Mouse (Mus musculus) common myeloid progenitor, adult 5-6 weeks (primary cell): ENCODE measurements around the gene Mtus2. TPM values are rescaled to one million over a fixed set of nuclear protein-coding genes. Genes with fewer than 3 reads are reported as not detected.
"Not testable (repeated sequence)": the region's sequence is repeated elsewhere in the genome, so short reads cannot be mapped to it uniquely, and the experiment has no call there.

Experiments used
- ATAC-seq: replicated peaks from 2 replicates; pipeline ENCODE4 v1.8.0; 2016; ENCODE audit warnings: low read depth, mild to moderate bottlenecking, moderate TSS enrichment, inconsistent platforms; ENCODE audit not compliant: poor library complexity, severe bottlenecking
- total RNA-seq: library from RNA; stranded (forward); fragments of 200-1000, 187-1606 nt; gene quantifications from 2 replicates; pipeline ENCODE4 v1.2.3, GENCODE M21; 2017

The Mtus2 gene
- total RNA-seq, 1 experiment from 2014 or later: 4.3 TPM

DNA sequence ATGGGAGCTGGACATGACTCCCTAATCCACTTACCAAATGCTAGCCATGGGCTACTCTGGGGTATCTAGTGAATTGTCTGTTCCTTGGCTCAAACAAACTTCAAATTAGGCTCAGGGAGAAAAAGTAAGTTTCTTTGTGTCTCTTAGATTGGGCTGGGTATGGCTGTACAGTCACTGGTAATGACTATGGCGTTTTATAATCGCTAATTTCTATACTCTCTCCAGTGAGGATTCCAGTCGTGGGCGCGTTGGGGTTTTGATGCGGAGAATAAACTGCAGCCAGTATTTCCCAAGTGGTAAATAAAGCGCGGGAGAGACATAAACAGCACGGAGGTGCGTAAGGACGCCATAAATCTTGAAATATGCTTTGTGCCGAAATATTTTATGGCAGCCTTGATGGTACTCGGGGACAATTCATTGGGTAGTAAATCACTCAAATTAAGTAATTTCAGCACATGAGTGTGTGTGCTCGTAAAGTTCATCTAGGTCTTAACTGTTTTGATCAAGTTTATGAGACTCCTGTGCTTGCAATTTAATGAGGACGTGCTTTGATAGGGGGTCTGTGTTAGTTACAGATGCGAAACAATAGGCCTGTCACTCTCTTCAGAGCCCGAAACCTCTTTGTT, 203.5 kb downstream of the Mtus2 start:
- no peak for ATAC-seq

DNA sequence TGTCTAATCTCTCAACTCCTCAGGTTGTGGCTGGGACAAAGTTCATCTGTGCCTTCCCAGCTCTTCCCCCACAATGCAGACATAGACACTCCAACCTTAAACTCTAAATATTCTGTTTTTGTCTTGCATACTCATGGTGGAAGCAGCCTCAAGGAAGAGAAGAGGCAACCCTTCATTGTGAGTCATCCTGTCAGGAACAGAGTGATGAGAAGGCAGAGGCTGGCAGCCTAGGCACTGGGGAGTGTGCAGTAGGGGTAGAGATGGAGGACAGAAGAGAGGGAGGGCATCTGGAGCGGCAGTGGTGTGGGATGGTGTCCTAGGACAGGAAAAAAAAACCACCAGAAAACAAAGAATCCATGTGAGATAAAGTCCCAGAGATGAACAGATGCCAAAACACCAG, 208.0 kb downstream of the Mtus2 start:
- ATAC-seq: no peak

DNA sequence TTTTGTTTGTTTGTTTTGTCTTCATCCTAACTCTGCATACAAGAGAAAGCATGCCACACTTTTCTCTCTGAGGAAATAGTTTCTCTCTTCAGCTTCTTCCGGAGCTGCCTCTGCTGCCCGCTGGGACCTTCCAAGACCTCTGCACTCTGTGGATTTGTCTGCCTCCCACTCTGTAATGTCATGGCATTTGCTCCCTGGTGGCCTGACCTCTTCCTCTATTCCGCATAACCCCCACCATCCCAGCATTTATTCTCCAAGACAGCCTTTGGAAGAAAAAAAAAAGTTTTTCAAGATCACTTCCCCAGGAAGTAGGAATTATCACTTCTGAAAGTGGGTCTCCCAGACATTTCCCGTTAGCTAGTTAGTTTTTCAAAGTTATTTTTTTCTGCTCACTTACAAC, 218.0 kb downstream of the Mtus2 start:
- ATAC-seq: no peak

DNA sequence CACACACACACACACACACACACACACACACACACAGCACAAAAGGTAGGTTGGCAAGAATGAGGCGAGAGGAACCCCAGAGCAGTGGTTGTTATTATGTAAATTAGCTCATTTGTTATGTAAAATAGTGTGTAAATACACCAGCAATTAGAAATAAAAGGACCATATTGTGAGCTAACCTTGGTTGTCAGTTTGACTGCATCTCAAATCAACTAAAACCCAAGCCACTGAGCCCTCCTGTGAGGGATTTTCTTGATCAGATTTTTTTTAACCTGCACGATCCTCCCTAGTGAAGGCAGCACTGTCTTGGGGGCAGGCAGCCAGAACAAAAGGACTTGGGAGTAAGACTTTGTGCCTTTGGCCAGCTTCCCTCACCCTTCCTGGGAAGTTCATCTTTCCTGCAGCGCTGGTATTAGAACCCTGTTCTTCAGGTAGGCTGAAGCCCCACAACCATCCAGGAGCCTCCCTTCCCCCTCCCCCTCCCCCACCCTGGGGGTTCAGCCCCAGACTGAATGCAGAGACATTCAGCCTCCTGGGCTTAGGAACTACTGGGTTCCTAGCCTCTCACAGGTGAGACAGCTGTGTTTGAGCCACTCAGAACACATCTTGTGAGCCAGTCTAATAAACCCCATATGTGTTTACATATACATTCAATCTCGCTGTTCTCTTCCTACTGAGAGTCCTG, 218.8 kb downstream of the Mtus2 start:
- ATAC-seq: no peak

DNA sequence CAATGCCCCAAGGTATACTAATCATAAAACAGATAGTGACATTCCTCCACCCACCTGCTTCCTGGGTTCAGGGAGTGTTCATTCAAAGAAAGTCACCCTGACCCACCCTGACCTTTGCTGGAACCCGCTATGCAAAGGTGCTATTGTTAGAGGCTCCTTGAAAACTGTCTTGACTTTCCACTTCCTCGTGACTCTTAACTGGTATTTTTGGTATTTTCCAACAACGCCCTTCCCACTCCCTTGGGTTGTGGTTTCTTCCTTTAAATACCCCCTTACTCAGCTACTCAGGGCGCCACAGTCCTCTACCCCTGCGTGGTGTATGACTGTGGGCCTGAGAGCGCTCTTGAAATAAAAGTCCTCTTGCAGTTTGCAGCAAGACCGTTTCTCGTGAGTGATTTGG, 219.4 kb downstream of the Mtus2 start:
- ATAC-seq: not testable (repeated sequence)

DNA sequence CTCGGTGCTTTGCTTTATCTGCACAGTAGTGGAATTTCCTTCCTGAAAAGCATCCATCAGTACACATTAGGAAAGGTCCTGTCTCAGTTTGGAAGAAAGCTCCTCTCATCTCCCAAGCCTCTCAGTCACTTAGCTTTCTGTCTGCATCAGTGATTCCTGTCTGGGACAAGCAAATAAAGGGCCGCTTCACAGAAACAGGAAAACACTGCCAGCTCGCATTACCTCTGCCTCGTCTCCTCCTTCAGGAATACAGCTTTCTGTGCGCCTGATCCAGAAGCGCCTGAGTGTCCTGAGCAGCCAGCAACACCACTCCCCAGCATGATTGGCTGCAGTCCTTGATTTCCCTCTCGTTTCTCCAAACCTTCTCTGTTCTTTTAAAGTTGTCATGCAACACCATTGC, 222.1 kb downstream of the Mtus2 start:
- ATAC-seq: no peak

DNA sequence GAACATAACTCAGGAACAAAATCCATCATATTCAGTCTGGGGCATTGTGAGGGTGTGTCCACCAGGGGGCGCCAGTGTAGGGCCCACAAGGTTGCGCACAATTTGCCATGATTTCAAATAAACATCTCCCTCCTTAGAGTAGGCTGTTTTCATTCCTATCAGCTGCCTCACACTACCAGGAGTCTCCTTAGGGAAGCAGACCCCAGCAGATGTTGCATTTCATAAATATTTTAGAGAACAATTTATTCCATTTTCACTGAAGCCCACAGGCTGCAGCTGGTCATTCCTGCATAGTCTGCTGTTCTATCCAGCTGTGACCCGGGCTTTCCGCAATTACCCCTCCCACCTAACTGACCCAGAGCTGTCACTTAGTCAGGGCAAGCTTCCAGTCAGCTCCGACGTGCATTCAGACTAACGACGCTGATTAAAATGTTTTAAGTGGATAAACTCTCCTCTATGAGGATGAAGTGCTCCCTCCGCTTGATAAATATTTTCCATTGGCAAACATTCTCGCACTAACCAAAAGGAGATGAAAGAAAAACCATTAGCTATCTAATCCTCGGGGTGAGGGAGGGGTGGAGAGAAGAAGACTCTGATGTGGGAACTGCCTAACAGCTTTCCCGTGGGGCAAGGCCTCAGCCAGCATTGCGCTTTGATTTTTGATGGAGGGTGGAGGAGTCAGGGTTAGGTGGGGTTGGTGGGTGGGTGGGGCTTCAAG, 223.6 kb downstream of the Mtus2 start:
- ATAC-seq: 0 out of 2 replicates have a peak, but pooled peaks have one; percentile 56

DNA sequence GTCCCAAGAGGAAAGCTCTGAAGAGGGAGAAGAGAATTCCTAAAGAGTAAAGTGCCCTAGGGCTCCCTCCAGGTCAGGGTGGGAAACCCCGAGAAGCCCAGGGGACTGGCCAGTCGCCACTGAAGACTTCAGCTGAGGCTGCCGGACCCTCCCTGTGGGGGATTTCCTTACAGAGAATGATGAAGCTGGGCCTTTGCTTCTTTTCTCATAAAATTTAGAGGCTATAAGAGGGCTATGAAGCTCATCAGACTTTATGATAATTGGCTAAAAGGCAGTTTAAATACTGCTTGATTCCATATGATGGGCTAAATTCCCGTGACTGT, 224.1 kb downstream of the Mtus2 start:
- no peak for ATAC-seq

DNA sequence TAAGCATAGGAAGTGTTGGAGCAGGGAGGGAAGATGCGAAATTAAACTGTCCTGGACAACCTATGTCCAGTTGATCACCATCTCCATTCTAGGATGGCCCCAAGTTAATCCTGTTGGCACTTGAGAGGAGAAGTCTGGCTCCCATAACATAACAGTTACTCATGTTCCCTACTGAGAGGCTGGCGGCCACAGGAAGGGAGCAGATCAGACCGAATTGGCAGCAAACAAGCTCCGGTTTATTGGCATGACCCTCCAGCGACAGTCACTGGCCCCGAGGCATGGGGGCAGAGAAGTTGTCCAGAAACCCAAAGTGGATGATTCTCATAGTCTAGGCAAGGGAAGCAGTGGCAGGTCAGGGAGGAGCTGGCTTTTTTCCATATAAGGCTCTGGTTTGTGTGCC, 224.8 kb downstream of the Mtus2 start:
- no peak for ATAC-seq

DNA sequence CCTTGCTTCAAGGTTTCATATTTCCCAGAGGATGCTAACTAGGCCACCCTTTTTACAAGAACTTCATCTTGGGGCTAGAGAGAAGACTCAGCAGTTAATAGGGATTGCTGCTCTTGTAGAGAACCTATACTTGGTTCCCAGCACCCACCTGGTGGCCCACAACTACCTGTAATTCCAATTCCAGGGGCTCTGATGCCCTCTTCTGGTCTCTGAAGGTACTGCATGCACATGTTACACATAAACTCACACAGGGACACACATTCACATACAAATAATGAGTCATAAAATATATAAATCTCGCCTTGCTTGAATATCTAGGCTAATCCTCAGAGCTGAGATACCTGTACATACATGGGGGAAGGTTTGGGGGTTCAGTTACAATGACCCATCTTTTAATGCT, 228.8 kb downstream of the Mtus2 start:
- no peak for ATAC-seq

DNA sequence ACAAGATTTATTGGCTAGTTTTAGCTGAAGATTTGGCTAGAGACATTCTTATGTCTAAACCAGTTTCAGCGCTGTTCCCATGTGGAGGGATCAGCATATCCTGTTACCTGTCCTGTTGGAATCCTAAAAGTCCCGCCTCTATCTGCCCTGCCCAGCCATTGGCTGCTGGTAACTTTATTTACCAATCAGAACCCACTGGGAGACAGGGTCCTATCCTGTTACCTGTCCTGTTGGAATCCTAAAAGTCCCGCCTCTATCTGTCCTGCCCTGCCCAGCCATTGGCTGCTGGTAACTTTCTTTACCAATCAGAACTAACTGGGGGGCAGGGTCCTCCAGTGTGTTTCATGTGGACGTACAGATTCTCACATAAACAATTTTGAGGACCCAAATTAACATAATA, 234.3 kb downstream of the Mtus2 start:
- ATAC-seq: no peak

DNA sequence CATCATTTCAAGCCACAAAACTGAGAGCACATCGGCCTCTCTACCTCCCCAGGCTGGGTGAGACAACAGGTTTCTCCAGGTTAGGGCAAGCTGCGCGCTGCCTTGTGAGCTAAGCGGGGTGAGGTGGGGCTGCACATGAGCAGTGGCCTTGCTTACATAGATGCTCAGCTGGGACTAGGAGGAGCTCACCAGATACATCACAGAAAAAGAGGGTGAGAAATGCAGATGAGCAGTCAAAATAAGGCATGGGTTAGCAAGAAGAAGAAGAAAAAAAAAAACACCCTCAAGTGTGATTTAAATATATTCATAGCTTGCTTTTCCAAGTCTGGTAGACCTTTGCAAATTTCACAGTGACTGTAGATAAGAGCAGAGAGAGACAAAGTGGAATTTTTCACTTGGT, 254.7 kb downstream of the Mtus2 start:
- ATAC-seq: no peak

DNA sequence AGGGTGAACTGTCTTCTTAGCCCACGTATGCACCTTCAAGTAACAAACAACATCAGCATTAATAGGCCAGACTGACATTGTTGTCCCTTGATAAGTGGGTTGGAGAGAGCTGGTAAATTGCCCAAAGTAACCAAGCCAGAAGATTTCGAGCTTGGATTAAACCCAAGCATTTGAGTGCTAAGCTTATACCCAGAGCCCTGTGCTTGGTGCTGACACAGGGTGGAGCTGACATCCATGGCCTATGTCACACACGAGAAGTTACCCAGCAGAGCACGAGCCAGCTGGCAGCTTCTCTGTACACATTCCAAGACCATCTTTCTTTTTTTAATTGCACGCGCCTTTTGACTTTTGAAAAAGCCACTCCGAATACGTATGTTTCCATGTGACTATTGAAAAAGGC, 259.7 kb downstream of the Mtus2 start:
- no peak for ATAC-seq

DNA sequence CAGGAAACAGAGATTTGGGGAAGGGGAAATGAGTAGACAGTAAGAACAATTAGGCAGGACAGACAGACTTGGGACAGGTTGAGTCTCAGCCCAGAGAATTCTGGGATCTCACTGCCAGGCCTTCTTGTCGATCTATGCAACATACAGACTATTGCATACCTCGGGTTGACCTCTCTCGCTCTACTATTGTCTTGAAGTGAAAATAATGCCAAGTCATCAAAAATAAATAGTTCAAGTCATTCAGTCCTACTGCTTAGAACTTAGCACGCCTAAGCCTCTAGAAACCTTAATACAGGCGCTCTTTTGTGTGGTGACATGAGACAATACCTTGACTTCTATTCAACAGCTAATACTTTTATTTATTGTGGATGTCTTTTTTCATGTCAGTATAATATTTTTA, 265.8 kb downstream of the Mtus2 start:
- no peak for ATAC-seq

DNA sequence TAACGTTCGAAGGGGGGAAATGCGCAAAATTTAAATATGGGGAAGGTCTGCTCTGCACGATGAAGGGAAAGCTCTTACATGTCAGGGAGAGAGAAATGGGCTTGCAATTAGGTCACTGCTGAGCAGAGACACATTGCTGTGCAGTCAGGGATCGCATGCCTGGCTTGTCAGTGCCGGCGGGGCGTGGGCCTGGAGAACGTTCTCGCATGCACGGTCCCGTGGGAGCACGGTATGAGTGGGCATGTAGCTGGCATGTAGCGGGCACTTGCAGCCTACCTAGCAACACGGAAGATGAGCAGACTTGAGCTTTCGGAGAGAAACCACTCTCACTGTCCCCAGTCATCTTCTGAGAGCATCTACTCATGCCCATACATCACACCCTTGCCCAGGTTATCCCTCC, 266.9 kb downstream of the Mtus2 start:
- no peak for ATAC-seq

DNA sequence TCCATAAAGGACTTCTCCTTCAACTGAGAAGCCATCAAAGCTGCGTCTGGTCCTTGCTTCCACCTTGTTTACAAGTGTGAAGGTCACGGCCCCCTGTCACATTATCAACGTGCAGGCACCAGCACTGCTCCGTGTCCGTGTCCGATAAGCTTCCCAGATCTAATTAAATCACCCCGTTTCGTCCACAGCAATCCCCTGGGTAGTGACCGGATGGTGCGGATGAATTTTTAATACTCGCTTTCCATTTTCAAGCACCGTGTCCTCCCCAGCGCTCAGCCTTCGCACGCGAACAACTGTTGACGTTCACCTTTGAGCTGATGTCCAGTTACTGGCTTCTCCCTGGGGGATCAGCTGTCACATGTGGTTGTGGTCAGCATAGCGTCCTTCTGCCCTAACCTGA, 276.6 kb downstream of the Mtus2 start:
- no peak for ATAC-seq

DNA sequence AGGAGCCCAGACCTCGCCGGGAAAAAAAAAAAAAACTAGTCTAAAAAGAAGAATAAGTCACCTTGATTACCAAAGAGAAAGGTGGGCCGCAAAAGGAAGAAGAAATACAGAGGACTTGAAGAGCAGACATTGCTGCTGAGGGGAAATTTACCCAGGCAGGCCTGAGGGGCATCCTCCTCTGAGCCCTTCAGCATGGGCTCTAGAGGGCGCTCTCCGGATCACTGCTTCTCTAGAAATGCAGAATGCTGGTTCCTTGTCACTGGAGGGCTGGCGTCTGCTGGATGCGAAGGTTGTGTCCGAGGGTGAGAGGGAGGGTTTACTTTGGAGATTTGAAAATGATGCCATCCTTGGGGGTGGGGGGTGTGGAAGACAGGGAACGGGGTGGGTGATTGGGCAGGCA, 279.5 kb downstream of the Mtus2 start:
- ATAC-seq: no peak

DNA sequence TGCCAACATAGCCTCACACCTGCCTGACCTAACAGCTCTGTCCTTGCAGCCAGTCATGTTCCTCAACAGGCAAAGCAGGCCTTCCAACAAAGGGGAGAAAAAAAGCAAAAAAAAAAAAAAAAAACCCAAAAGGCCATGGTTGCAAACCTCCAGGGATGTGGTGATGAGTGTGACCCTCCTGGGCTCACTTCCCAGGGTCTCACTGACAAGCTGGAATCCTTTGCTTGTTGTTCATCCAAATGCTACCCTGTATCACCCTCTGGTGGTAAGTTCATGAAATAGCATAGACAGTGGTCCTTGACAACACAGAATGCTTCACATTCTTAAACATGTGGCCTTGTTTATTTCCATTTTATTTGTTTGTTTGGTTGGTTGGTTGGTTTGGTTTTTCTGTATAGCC, 281.9 kb downstream of the Mtus2 start:
- ATAC-seq: peak; percentile 71; the same call in 1 of the 2 replicates

DNA sequence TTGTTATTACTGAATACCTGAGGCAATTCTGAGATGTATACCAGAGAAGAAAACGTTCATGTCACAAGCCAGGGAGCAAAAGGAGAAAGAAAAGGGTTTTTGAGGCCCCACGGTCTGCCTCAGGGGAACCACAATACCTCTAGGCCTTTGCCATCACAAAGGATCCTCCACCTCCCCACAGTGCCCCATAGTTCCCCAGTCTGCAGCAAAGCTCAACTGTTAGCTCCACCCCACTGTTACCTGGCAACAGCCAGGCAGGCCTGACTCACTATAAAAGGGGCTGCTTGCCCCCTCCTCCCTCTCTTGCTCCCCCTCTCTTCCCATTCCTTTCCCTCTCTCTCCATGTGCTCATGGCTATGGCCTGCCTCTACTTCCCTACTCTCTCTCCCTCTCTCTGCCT, 282.6 kb downstream of the Mtus2 start:
- ATAC-seq: no peak

DNA sequence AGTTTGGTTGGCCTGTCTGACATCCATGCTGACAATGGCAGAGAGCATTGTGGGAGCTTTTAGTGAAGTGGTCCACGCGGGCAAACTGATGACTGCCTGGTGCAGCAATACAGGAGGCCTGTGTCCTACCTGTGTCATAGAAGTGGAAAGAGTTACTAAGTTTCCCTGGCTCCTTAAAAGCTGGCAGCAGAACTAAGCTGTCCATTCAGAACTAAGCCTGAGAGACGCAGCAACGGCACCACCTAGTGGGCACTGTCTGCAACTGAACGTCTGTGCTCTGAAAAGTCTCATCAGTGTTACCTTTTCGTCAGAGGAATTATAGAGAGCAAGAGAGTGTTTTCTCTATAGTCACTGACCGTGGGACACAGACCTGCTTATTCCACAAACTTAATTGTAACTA, 284.8 kb downstream of the Mtus2 start:
- peak; percentile 86; the same call in 1 of the 2 replicates for ATAC-seq

DNA sequence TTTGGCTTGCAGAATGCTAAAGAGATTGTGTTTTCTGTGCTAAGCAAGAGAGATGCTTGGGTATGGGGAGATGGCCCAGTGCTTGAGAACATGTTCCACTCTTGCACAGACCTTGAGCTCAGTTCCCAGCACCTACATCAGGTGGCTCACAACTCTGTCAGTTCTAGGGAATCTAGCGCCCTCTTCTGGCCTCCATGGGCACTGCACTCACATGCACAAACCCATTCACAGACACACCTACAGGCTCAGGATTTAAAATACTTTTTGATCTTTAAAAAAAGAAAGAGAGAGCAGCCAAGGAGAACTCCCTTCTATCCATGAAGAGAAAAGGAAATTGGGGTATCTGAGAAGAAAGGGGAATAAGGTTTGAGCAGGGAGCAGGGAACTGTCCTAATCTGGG, 287.4 kb downstream of the Mtus2 start:
- no peak for ATAC-seq

DNA sequence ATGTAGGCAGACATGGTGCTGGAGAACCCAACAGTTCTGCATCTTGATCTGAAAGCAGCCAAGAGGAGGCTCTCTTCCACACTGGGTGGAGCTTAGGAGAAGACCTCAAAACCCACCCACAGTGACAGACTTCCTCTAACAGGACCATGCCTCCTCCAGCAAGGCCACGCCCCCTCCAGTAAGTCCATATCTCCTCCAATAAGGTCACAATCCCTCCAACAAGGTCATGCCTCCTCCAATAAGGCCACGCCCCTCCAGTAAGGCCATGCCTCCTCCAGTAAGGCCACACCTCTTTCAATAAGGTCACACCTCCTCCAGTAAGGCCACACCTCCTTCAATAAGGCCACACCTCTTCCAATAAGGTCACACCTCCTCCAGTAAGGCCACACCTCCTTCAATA, 288.3 kb downstream of the Mtus2 start:
- no peak for ATAC-seq
